Mouse (Mus musculus) midbrain, embryonic 12.5 days (tissue): ENCODE measurements around the gene Gm20388. TPM values are rescaled to one million over a fixed set of nuclear protein-coding genes. Genes with fewer than 3 reads are reported as not detected.
A peak's percentile ranks its signal among the peaks of the same experiment; 100 is the strongest.
"Not testable (repeated sequence)": the region's sequence is repeated elsewhere in the genome, so short reads cannot be mapped to it uniquely, and the experiment has no call there.

Experiments used
- ATAC-seq: fragments of 200-750 bp; cut with Nextera tagmentation; 2 replicates; pipeline ENCODE4 v1.8.0; 2017; ENCODE audit warnings: low read depth, moderate TSS enrichment, moderate library complexity; ENCODE audit not compliant: low FRiP score
- H3K27ac ChIP-seq: fragments of 300-500 bp; sonication (generic); replicated peaks from 2 replicates; pipeline ENCODE4 v1.5.1; 2016; ENCODE audit warnings: mild to moderate bottlenecking
- H3K27me3 ChIP-seq: fragments of 300-500 bp; sonication (generic); 2 replicates; pipeline ENCODE4 v1.6.1; 2016; ENCODE audit warnings: mild to moderate bottlenecking
- H3K36me3 ChIP-seq: fragments of 300-500 bp; sonication (generic); 2 replicates; pipeline ENCODE4 v1.6.1; 2016
- H3K4me1 ChIP-seq: fragments of 300-500 bp; sonication (generic); 2 replicates; pipeline ENCODE4 v1.6.1; 2016
- H3K4me2 ChIP-seq: fragments of 300-500 bp; sonication (generic); replicated peaks from 2 replicates; pipeline ENCODE4 v1.6.1; 2016; ENCODE audit warnings: mild to moderate bottlenecking, moderate library complexity
- H3K4me3 ChIP-seq: fragments of 300-500 bp; sonication (generic); 2 replicates; pipeline ENCODE4 v1.5.1; 2016; ENCODE audit warnings: mild to moderate bottlenecking
- H3K9ac ChIP-seq: fragments of 300-500 bp; sonication (generic); replicated peaks from 2 replicates; pipeline ENCODE4 v1.6.1; 2016; ENCODE audit warnings: mild to moderate bottlenecking, moderate library complexity
- H3K9me3 ChIP-seq: fragments of 300-500 bp; sonication (generic); 2 replicates; pipeline ENCODE4 v1.6.1; 2016; ENCODE audit warnings: mild to moderate bottlenecking
- WGBS: fragments of 180-500 bp; shearing (Covaris S2); methylation state at CpG from one replicate; pipeline ENCODE4 v1.1.7; 2016; 5-methylcytosine and 5-hydroxymethylcytosine counted together
- polyA plus RNA-seq: library from polyadenylated mRNA; unstranded; fragments of >200 nt; fragmentation: Nextera tagmentation; extraction: Ambion mirVana; gene quantifications from 2 replicates; pipeline ENCODE4 v1.2.1, GENCODE M21; 2016

Gene Gm20388
- polyA plus RNA-seq, 1 experiment from 2014 or later, result not detected

- no peaks in the 10 kb centered on the region for H3K27me3 ChIP-seq
- H3K36me3 ChIP-seq, result 0 out of 2 replicates have a peak, but pooled peaks cover under 1% of the 10 kb centered on the region
- no peak overlapping the region for H3K4me2 ChIP-seq
- no peak overlapping the region for H3K27ac ChIP-seq
- 98% methylated on average over 29 of the region's 29 CpGs for WGBS
- H3K9ac ChIP-seq, result no peak overlapping the region
- no peak overlapping the region for H3K4me3 ChIP-seq
- H3K4me1 ChIP-seq, result no peaks in the 10 kb centered on the region
- ATAC-seq, result no peak
- peaks cover 57% of the 10 kb centered on the region for H3K9me3 ChIP-seq
These were observed 3517.8 kb downstream of the Gm20388 start for GRCm38 (mm10) chr8:123428343-123428893.

GRCm38 (mm10) chr8:123428939-123429721 lies 3518.5 kb downstream of the Gm20388 start:
- 93% methylated on average over 23 of the region's 23 CpGs for WGBS
- H3K36me3 ChIP-seq, result no peaks in the 10 kb centered on the region
- H3K4me2 ChIP-seq, result no peak overlapping the region
- H3K4me1 ChIP-seq, result no peaks in the 10 kb centered on the region
- peaks cover 59% of the 10 kb centered on the region for H3K9me3 ChIP-seq
- H3K4me3 ChIP-seq, result no peak overlapping the region
- H3K9ac ChIP-seq, result no peak overlapping the region
- no peaks in the 10 kb centered on the region for H3K27me3 ChIP-seq
- H3K27ac ChIP-seq, result no peak overlapping the region
- no peak for ATAC-seq

DNA sequence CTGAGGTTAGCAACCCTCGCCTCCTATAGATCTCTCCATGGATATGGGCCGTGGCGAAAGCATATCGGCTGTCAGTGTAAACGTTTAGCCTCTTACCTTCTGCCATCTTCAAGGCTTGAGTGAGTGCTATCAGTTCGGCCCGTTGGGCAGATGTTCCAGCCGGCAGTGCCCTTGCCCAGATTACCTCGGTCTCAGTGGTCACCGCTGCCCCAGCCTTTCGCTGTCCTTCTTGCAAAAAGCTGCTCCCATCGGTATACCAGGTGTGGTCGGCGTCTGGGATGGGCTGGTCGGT lies 3519.0 kb downstream of the Gm20388 start:
- H3K9me3 ChIP-seq, result peaks cover 59% of the 10 kb centered on the region
- H3K4me3 ChIP-seq, H3K27me3 ChIP-seq, H3K9ac ChIP-seq, H3K27ac ChIP-seq, H3K4me2 ChIP-seq, ATAC-seq, H3K36me3 ChIP-seq, H3K4me1 ChIP-seq: not testable (repeated sequence)
- WGBS, result 97% methylated on average over 15 of the region's 15 CpGs

- peaks cover 63% of the 10 kb centered on the region for H3K9me3 ChIP-seq
These were observed 3520.3 kb downstream of the Gm20388 start for GRCm38 (mm10) chr8:123430936-123431335.

DNA sequence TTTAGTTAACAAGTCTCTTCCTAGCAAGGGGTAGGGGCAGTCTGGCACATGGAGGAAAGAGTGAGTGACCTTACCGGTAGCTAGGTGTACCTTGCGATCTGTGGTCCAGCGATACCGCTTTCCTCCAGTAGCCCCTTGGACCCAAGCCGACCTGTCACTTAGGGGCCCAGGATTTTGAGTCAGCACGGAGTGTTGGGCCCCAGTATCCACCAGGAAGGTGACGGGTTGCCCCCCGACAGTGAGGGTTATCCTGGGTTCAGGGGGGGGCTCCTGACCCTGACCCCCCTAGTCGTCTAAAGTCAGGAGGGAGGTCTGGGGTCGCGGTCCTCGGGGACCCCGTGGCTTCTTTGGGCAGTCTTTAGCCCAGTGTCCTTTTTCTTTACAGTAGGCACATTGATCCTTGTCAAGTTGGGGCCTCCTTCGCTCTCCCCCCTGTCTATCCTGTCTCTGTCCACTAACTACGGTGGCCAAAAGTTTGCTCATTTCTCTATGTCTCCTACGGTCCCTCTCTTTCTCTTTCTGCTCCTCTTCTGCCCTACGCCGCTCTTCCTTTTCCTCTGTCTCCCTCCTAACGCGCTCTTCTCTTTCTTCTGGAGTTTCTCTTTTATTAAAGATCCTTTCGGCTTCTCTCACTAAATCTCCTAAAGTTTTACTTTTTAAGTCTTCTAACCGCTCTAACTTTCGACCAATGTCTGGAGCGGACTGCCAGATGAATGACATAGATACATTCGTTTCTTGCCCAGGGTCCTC lies 3521.2 kb downstream of the Gm20388 start:
- Histone ChIP-seq H3K36me3 (no peaks in the 10 kb centered on the region), H3K9me3 (peaks cover 58% of the 10 kb centered on the region), H3K4me2 (no peak overlapping the region), H3K9ac (no peak overlapping the region), H3K27me3 (no peaks in the 10 kb centered on the region), H3K27ac (no peak overlapping the region), H3K4me1 (no peaks in the 10 kb centered on the region), H3K4me3 (no peak overlapping the region)
- no peak for ATAC-seq
- 98% methylated on average over 25 of the region's 25 CpGs for WGBS

More at GRCm38 (mm10) chr8:123430936-123431335, 3520.3 kb downstream of the Gm20388 start:
- 93% methylated on average over 8 of the region's 8 CpGs for WGBS
- H3K27ac ChIP-seq, H3K4me3 ChIP-seq, H3K27me3 ChIP-seq, H3K36me3 ChIP-seq, ATAC-seq, H3K4me1 ChIP-seq, H3K4me2 ChIP-seq, H3K9ac ChIP-seq: not testable (repeated sequence)

- 94% methylated on average over 16 of the region's 16 CpGs for WGBS
- ATAC-seq, result no peak
- no peak overlapping the region for H3K4me3 ChIP-seq
- H3K4me2 ChIP-seq, result no peak overlapping the region
- H3K9ac ChIP-seq, result no peak overlapping the region
- H3K27me3 ChIP-seq, result no peaks in the 10 kb centered on the region
- peaks cover 52% of the 10 kb centered on the region for H3K9me3 ChIP-seq
- H3K27ac ChIP-seq, result no peak overlapping the region
- H3K36me3 ChIP-seq, result no peaks in the 10 kb centered on the region
- no peaks in the 10 kb centered on the region for H3K4me1 ChIP-seq
These were observed 3521.7 kb downstream of the Gm20388 start for GRCm38 (mm10) chr8:123432381-123432780.

GRCm38 (mm10) chr8:123433241-123433974 lies 3522.8 kb downstream of the Gm20388 start:
- H3K4me2 ChIP-seq, result not testable (repeated sequence)

DNA sequence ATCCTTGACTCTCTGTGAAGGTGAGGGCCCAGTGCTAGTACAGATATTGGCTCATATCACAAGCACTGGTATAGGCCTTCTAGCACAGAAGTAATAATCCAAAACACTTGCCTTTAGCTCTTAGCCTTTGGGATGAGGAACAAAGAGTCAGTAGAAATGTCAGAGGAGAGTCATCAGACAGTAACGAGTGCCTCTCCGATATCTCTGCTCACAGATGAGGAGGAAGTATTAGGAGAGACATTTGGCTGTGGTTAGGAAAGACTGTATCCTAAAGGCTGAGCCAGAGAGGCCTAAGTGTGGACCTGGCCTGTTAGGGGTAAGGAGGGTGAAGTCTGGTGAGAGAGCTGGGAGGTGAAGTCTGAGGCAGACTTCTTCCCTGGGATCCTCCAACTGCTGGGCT lies 3531.1 kb downstream of the Gm20388 start:
- Histone ChIP-seq H3K9me3 (no peaks in the 10 kb centered on the region), H3K27ac (no peak overlapping the region), H3K4me2 (no peak overlapping the region), H3K36me3 (no peaks in the 10 kb centered on the region), H3K9ac (no peak overlapping the region), H3K4me1 (peaks cover 11% of the 10 kb centered on the region), H3K27me3 (no peaks in the 10 kb centered on the region), H3K4me3 (no peak overlapping the region)
- WGBS, result 96% methylated on average over 2 of the region's 2 CpGs
- ATAC-seq, result no peak

More at GRCm38 (mm10) chr8:123433241-123433974, 3522.8 kb downstream of the Gm20388 start:
- WGBS, result 96% methylated on average over 47 of the region's 47 CpGs
- H3K27me3 ChIP-seq, H3K4me1 ChIP-seq, H3K9ac ChIP-seq, H3K4me3 ChIP-seq, H3K36me3 ChIP-seq, H3K27ac ChIP-seq, ATAC-seq: not testable (repeated sequence)
- peaks cover 41% of the 10 kb centered on the region for H3K9me3 ChIP-seq

GRCm38 (mm10) chr8:123442351-123442750 lies 3531.7 kb downstream of the Gm20388 start:
- no peaks in the 10 kb centered on the region for H3K9me3 ChIP-seq
- peak overlapping the region; percentile 70 for H3K4me2 ChIP-seq
- no peaks in the 10 kb centered on the region for H3K27me3 ChIP-seq
- peak overlapping the region; percentile 73; the same call in 1 of the 2 replicates for H3K4me3 ChIP-seq
- peak; percentile 23; the same call in 1 of the 2 replicates for ATAC-seq
- WGBS, result 78% methylated on average over 5 of the region's 5 CpGs
- H3K4me1 ChIP-seq, result peaks cover 11% of the 10 kb centered on the region
- no peaks in the 10 kb centered on the region for H3K36me3 ChIP-seq
- no peak overlapping the region for H3K27ac ChIP-seq
- no peak overlapping the region for H3K9ac ChIP-seq

GRCm38 (mm10) chr8:123442871-123443575 lies 3532.4 kb downstream of the Gm20388 start:
- Histone ChIP-seq H3K4me2 (peak overlapping the region; percentile 70), H3K36me3 (no peaks in the 10 kb centered on the region), H3K4me1 (peaks cover 11% of the 10 kb centered on the region), H3K27me3 (no peaks in the 10 kb centered on the region), H3K9ac (peak overlapping the region; percentile 77), H3K4me3 (peak overlapping the region; percentile 73), H3K27ac (peak overlapping the region; percentile 77), H3K9me3 (no peaks in the 10 kb centered on the region)
- 1% methylated on average over 41 of the region's 41 CpGs for WGBS
- peak; percentile 92 for ATAC-seq

GRCm38 (mm10) chr8:123443576-123443921 lies 3532.9 kb downstream of the Gm20388 start:
- Histone ChIP-seq H3K4me1 (peaks cover 11% of the 10 kb centered on the region), H3K4me3 (peak overlapping the region; percentile 73), H3K27ac (peak overlapping the region; percentile 77), H3K36me3 (peaks cover 5% of the 10 kb centered on the region; the same call in 1 of the 2 replicates), H3K9me3 (no peaks in the 10 kb centered on the region), H3K4me2 (peak overlapping the region; percentile 70), H3K27me3 (no peaks in the 10 kb centered on the region), H3K9ac (peak overlapping the region; percentile 77)
- ATAC-seq, result peak; percentile 20; the same call in 1 of the 2 replicates
- 27% methylated on average over 4 of the region's 4 CpGs for WGBS
